Mouse (Mus musculus) induced T-regulatory cell, adult 2 months (primary cell): ENCODE data around the gene Pex19.

ENCODE experiments used
- DNase-seq: peaks from one replicate; pipeline ENCODE4 v3.0.0-alpha.2; 2012; ENCODE audit warnings: low read depth

Gene Pex19

DNA sequence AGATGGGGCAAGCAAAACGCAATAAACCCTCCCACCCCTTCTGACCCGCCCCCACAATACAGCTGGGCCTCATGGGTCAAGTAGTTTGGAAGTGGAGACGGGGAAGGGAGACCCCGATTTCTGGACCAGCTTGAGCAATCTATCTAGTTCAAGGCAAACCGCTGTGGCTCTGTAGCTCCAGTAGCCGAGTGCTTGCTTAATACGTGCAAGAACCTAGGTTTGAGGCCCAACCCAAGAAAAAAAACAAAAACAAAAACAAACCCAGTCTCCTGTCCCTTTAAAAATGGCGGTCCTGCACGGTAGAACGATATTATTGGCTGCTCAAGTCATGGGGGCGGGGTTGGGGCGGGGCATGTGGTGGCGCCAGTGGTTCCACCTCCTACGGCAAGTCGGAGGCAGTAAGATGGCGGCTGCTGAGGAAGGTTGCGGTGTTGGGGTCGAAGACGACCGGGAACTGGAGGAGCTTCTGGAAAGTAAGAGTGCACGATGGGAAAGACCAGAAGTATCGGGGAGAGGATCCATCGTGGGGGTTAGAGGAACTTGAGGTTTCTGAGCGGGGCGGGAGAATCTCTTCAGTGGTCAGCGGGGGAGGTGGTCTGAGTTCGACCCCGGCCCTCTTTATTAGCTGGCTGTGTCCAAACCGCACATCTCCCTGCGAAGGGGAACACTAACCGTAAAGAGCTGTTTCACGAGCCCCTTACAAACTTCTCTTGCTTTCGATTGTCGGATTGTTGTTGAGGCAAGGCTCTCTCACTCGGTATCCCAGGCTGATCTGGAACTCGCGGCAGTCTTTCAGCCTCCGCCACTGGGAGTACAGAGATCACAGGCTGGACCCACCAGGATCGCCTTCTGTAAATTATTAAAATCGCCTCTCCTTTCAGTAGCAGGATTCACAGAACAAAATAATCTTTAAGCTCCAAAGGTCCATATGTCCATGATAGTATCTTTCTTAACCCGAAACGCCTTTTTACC is at the start of gene Pex19:
Pex19 (plus strand) TSS at position 380 of the 972 bp plus-strand sequence.
- DNase-seq, result peak; percentile 96

DNA sequence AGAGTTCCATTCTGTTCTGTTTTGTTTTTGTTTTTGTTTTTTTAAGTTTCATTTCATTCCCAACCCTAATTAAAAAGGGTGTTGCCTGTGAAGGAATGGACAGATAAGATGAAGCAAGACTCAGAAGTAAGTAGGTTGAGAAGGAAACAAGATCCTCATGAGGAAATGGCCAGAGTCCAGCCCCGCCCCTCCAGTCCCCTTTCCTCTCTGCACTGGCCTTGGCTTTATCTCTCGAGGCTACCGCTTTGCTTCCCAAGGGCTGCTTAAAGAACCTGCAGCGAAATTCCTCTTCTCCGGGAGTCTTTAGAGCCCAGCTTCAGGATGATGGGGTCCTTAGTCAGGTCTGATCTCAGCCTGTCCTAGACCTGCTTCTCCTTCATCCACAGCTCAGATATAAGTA is 48.6 kb upstream of the Pex19 start:
- DNase-seq, result no peak

- DNase-seq, result peak; percentile 96
These were observed 44.3 kb upstream of the Pex19 start, which contains the start of the genes Copa and Ncstn for GRCm38 (mm10) chr1:172082101-172082898. Copa (plus strand) TSS chr1:172082529. Ncstn (minus strand) TSS chr1:172082795.

DNA sequence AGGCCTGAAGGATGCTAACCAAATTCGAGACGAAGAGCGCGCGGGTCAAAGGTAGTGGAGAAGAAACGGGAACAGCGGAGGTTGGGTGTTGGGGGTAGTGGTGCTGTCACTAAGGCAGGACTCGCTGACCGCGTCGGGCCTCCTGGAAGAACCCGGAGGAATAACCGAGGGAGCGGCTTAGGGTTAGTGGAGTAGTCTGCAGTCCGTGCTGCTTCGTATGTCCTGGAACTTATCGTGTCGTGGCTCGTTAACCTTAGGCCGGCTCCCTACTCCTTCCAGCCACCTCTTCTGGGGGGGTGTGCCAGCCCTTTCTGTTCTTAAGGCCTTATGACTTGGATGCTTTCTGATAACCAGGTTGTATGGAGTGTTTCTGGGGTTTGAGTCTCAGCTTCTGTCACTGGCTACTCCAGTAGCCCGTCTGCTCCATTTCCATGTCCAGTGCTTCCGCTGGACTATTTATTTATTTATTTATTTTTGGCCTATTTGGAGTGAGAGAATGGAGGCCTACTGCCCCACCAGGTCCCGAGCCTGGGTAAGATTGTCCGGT is 43.6 kb upstream of the Pex19 start:
- no peak for DNase-seq

DNA sequence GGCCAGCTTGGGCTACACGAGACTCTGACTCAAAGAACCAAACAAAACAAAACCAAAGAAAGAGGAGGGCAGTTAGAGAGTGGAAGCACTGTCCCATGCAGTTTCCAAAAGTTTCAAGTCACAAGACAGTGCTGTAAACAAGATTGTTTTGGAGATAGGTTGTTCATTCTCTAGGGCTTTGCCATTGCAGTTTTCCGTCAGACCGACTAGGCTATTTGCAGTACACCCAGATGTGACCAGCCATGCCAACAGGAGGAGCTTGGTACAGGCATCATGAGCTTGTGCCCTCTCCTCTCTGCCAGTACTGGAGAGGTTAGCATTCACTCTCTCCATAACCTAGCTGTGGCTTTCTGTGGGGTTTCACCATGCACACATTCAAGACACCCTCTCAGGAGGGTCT is 33.0 kb upstream of the Pex19 start:
- no peak for DNase-seq

DNA sequence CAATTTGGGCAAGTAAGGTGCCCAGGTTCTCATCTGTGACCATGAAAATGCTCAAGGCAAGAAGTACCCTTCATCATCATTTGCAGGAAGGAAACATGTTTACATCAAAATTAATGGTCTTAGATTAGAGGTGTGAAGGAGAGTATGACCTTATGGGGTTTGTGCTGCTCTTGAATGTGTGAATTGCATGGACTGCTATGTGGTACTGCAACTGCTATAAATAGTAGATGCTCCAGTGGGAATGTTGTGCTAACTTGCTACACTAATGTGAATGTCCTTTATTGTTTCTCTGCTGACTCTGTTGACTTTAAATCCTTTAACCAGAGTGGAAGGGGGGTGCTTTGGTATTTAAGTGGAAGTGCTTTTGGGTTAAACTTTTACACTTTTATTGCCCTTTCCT is 32.3 kb upstream of the Pex19 start:
- DNase-seq, result no peak

DNA sequence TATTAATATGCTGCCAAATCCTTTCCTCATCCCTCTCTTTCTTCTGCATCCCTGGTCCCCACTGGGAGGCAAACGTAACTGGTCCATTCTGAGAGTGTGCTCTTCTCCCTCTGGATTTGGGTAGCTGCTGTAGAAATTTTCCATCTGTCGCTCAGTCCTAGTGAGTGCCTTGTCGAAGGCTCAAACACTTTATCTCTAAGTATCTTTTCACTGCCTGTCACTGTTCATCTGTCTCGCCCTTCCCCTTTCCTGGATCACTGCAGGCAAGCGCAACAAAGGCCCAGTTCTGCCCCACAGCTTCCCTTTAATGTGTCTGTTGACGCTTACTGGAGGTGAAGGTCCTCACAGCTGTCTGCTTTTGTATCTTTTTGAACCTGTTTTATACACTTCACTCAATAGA is 31.4 kb upstream of the Pex19 start:
- no peak for DNase-seq

DNA sequence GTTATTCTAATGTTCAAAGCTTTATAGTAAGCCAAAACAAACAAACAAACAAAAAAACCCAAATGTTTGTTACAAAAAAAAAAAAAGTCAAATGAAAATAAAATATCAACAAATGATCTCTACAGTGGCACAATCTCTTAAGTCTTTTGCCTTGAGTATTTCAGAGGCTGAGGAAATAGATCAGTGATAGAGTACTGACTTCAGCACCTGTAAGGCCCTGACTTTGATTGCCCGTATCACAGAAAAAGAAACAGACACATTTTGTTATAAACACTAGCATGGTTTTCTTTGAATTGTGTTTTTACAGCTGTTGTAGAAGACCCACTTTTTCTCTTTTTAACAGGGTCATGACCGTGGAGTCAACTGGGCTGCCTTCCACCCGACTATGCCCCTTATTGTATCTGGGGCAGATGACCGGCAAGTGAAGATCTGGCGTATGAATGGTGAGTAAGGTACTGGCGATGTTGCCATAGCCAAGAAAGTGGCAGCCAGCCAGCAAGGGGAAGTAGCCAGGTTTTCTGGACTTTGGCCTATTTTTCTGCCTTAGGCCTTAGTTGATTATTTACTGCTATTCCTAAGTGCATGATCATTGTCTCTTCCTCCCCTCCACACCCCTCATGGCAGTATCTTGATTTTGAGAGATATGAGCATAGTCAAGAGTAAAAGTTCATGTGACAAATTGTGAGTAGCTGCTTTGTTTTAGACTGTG is 27.1 kb upstream of the Pex19 start:
- no peak for DNase-seq

DNA sequence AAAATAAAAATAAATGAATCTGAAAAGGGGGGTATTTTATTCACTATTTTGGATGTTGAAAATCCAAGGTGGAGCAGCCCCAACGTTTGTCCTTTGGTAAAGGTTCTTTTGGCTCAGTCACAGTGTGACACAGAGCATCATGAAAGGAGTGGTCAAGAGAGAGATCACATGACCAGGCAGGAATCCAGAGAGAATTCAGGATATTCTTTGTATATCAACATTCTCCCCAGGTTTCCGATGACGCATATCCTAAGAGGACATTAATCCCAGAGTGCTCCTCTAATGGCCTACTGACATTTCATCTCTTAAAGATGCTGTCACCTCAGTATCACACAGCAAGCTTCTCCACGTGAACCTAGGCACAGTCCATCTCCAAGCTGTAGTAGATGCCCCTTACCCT is 22.9 kb upstream of the Pex19 start:
- no peak for DNase-seq

- no peak for DNase-seq
These were observed 21.5 kb upstream of the Pex19 start for GRCm38 (mm10) chr1:172105101-172105500.

DNA sequence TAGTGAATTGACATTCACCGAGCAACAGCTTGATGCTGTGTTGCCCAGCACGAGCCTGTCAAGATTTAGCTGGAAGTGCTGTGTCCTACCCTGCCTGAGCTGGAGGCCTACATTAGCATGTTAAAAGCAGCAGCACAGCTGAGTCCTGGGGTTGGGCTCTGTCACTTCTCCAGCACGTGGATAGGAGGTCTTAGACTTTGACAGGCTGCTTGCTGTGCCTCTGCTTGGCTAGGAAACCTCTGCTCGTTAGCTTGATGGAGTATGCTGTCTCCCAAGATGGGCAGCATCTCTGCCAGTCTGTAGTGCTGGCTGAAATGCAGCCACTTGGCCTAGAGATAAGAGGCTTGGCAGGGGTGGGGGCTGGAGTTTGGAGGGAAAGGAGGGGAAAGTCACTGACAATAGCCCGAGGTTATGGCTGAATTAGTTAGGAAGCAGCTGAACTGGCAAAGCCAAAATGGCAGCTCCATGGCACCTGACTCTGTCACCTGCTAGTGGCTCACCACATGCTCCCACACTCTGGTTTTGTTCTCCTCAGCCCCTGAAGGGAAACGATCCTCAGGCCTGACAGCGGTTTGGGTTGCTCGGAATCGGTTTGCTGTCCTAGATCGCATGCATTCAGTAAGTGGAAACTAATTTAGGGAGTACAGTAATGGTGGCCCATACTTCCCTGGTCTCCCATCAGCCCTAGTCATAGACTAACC is 18.6 kb upstream of the Pex19 start:
- no peak for DNase-seq

GRCm38 (mm10) chr1:172116948-172117347 is 9.6 kb upstream of the Pex19 start:
- DNase-seq, result no peak

DNA sequence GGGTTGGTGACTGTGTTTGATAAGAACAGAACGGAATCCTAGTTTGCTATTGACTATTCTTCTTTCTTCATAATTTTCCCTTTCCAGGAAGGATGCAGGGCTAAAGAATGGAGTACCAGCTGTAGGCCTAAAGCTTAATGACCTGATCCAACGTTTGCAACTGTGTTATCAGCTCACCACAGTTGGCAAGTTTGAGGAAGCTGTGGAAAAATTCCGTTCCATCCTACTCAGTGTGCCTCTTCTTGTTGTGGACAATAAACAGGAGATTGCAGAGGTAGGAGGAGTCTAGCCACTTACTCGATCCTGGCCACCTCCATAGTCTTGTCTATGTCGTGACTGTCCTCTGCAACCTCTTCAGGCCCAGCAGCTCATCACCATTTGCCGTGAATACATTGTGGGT is 7.5 kb upstream of the Pex19 start:
- no peak for DNase-seq

GRCm38 (mm10) chr1:172119720-172120119 is 6.8 kb upstream of the Pex19 start:
- DNase-seq, result peak; percentile 73

DNA sequence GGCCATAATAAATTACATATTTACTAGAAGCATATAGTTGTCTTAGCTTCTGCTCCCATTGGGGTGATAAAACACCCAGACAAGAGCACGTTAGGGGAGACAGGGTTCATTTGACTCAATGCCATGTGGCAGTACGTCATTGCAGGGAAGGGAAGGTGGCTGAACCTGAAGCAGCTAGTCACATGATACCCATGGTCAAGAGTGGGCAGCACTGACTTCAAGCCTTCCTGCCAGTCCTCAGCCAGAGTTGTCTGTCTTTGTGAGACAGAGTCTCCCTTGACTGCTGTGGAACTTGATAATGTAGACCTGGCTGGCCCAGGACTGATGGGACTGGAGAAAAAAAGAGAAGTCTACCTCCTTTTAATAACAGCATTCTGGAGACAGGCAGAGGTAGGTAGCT is 3.9 kb upstream of the Pex19 start:
- DNase-seq, result no peak

DNA sequence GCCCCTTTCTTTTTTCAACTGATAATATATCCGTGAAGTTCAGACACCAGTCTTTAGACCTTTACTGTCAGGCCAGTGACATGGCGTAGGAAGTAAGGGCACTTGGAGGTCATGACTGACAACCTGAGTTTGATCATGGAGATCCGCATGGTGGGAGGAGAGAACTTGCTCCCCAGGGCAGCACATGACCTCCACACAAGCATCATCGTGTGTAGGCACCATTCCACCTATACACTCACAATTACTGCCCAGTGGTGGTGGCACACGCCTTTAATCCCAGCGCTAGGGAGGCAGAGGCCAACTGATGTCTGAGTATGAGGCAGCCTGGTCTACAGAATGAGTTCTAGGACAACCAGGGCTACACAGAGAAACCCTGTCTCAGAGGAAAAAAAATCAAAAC is 2.0 kb upstream of the Pex19 start:
- DNase-seq, result no peak

DNA sequence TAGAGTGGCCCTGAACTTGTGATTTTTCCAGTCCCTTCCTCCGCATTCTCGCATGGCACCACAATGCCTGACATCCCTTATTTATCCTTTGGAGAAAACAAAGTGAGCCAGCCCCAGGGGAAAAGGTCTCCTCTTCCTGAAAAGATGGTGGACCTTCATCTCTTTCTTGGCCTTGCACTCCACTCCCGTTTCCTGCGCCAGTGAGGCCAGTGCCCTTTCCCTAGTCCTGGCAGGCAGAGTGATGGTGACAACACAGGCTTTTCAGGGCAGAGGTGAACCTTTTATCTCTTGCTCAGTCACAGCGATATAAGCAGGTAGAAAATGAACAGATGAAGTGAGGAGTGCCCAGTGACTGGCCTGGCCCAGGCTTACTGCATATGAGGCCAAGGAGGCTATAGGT is 932 bp downstream of the Pex19 start:
- no peak for DNase-seq

DNA sequence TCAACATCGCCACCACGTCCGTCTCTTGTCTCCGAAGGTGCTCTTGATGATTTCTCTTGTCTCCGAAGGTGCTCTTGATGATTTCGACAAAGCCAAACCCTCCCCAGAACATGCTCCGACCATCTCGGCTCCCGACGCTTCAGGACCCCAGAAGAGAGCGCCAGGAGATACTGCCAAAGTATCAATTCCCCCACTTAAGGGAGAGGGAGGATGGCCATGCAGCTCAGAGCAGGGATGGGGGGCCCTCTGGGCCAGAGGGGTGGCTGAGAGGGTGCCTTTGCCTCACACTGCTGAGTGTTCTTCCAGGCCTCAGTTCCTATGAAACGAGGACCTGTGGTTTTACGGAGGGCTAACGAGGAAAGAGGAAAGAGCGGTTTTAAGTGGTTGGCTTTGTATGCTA is 2.0 kb downstream of the Pex19 start:
- DNase-seq, result no peak

DNA sequence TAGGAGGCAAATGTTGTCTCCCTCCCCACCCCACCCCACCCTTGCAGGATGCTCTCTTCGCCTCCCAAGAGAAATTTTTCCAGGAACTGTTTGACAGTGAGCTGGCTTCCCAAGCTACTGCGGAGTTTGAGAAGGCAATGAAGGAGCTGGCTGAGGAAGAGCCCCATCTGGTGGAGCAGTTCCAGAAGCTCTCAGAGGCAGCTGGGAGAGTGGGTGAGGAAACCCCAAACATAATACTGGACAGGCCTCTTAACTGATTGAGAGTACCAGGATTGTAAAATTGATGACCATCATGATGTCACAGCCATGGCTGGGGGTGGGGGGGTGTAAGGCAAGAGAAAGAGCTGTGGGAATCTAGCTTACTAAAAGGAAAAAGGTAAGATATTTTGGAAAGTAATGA is 2.6 kb downstream of the Pex19 start:
- DNase-seq, result no peak

GRCm38 (mm10) chr1:172129780-172130179 is 3.2 kb downstream of the Pex19 start:
- DNase-seq, result no peak

GRCm38 (mm10) chr1:172132319-172132718 is 5.8 kb downstream of the Pex19 start:
- DNase-seq, result no peak
